Mouse (Mus musculus): ENCODE measurements around the gene Ano4.

DNA sequence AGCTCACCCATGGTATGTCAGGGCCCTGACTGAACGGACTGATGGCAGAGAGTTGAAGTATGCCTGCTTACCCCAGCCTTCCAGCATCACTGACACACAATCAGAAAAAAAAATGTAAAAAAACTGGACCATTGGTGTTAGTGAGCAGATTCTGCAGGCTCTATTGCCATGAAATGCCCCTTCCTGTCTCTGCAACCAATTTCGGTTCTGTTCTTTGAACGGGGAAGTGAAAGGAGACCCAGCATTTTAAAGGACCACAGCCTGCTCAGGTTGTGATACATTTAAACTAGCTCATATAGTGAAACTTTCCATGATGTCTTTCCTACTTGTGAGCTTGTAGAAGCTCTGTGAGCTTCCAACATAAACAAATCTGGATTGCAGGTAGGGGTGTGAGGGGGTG lies 77.2 kb downstream of the Ano4 start:
- TF ChIP-seq POLR2A (IDR thresholded peaks at IDR 0.05; ENCODE audit: insufficient read depth, low read depth, low read length) (no peak), CTCF (IDR thresholded peaks at IDR 0.05) (no peak), EP300 (IDR thresholded peaks at IDR 0.05; ENCODE audit: insufficient read depth, low read depth, low read length) (no peak)

All from heart, adult 2 months (tissue).